Mouse (Mus musculus) cortical plate, adult 2 months (tissue): ENCODE measurements around the gene Slc22a23.

Experiments used
- CTCF ChIP-seq: fragments of 200-500 bp; IDR thresholded peaks from 2 replicates; pipeline ENCODE4 v1.5.1; 2011; ENCODE audit warnings: mild to moderate bottlenecking, control low read depth, low read length; ENCODE audit not compliant: insufficient read depth; ENCODE audit errors: extremely low read depth
- POLR2A ChIP-seq: fragments of 200-500 bp; IDR thresholded peaks from 2 replicates; pipeline ENCODE4 v1.6.1; 2011; ENCODE audit warnings: mild to moderate bottlenecking, low read length, control low read depth; ENCODE audit not compliant: insufficient read depth; ENCODE audit errors: extremely low read depth

DNA sequence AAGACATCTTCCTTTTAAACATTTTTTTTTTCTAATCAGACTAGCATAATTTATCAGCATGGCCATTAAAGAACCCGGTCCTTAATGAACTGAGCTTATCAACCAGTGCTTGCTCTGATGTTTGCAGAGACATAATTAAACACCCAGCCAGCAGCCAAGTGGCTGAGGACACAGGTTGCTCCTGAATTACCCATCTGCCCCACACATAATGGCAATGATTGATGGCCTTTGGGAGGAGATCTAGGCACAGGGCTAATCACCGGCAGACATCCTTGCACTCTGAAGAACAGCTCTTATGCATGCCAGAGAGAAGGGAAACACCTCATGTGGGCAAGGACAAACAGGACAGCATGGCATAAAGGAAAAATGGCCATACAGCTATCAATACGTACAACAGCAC is 102.8 kb downstream of the Slc22a23 start:
- TF ChIP-seq POLR2A: no peak
- no peak for TF ChIP-seq CTCF
